ENCODE assay signal across 11 mouse cellular contexts in genomic region chr4:104988102-104988501, GRCm38 (mm10).
DNase-seq lines count a peak whose midpoint lies in the region; ATAC-seq lines count a peak whose summit lies in the region.
"Had no signal": no experiment of that assay in that cellular context is flagged by ENCODE, and none has a peak within 500 bp of the region (broad histone marks: within the 10 kb centered on the region; RNA-seq: fewer than 3 reads in every experiment).

No protein-coding gene starts in this region.

- no peak for ATAC-seq in megakaryocyte-erythroid progenitor cell, adult 5-6 weeks (replicated peaks; ENCODE audit: low FRiP score, low TSS enrichment, poor library complexity, severe bottlenecking)
- ATAC-seq: forebrain, postnatal 0 days; intestine, postnatal 0 days had no signal

- intact Hi-C loops in left cerebral cortex, postnatal 4 days (cut with DNase I): no loop called here

- peak; percentile 20 for DNase-seq in gastrocnemius, adult 18-20 months (ENCODE audit: low spot score)
- no peak for DNase-seq in gastrocnemius, postnatal 4 days (ENCODE audit: low spot score in 2 of 2)
- peak; percentile 14 for DNase-seq in adipocyte (ENCODE audit: low spot score)
- peak; percentile 59 for DNase-seq in cerebellum, adult 9-10 months
- peak; percentile 70 for DNase-seq in urinary bladder, postnatal 14 days (ENCODE audit: low spot score)
- no peak for DNase-seq in left cerebral cortex, postnatal 4 days
- DNase-seq in lung, postnatal 25 days (ENCODE audit: low spot score): no peak
- DNase-seq: forebrain, postnatal 0 days; heart, postnatal 36 days had no signal

Comparison
In these comparisons a context has a peak if more than half of its experiments do, and no peak if none do; other contexts are left out.
1. DNase-seq: peak in gastrocnemius, adult 18-20 months (single experiment), adipocyte (single experiment), cerebellum, adult 9-10 months (single experiment) and urinary bladder, postnatal 14 days (single experiment); none in gastrocnemius, postnatal 4 days (0 of 2), left cerebral cortex, postnatal 4 days (single experiment) and lung, postnatal 25 days (single experiment).